Mouse (Mus musculus): ENCODE measurements around the gene Ap1b1.

Ap1b1 gene

DNA sequence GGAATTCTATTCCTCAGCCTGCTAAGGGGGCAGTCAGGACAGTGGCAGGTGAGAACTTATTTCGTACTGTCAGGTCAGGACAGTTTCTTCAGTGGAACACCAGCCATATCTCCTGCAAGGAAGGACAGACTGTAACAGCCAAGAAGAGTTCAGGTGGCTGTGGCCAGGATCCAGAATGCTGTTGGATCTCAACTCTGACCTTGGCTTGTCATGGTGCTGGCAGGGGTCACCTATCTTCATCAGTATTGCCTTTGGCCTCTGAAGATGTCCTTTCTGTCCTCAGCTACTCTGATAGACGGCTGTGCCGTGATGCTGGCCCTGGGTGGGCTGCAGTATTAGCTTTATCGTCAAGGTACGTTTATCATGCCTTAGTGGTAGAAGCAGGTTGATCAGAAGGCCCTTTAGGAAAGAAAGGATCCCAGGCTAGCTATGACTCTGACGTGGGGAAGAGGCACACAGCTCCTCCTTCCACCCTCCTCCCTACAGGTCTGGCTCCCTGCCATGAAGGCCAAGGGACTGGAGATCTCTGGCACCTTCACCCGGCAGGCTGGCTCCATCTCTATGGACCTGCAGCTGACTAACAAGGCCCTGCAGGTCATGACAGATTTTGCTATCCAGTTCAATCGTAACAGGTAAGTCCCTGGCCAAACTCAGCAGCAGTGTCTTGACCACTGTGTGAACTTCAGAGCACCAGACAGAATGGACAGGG, 50.7 kb downstream of the Ap1b1 start:
- DNase-seq, result no peak

DNA sequence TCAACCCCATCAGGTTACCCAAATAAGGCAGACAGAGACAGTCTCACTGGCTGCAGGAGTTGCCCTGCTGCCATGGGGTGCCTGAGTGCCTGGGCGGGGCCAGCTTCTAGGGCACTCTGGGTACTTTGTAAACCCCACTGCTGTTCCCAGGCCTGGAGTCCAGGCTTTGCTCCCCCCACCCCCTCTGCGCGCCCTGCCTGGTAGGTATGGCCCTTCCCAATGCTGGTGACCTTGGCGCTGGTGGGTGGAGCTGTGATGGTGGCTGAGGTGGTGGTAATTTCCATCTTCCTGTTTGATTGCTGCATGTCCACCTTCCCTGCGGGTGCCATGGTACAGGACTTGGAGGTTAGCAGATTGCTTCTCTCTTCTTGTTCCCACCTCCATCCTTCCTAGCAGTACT, 54.0 kb downstream of the Ap1b1 start:
- DNase-seq, result no peak

- no peak for DNase-seq
Measured at GRCm38 (mm10) chr11:5041144-5041780, 54.6 kb downstream of the Ap1b1 start.

GRCm38 (mm10) chr11:5042645-5043381, 56.2 kb downstream of the Ap1b1 start:
- DNase-seq, result no peak

- DNase-seq, result no peak
Measured at GRCm38 (mm10) chr11:5046321-5046926, 59.8 kb downstream of the Ap1b1 start.

DNA sequence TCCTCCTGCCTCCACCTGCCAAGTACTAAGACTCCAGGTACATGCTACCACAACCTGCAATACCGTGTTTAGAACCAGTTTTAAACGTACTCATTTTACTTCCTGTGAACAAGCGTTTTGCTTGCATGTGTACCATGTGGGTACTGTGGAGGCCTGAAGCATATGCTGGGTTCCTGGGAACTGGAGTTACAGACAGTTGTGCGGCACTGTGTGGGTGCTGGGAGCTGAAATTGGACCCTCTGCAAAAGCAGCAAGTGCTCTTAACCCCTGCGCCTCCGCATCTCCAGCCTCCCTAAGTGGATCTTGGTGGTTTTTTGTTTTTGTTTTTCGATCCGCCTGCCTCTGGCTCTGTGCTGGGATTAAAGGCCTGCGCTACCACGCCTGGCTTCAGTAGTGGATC, 65.0 kb downstream of the Ap1b1 start:
- DNase-seq, result no peak

GRCm38 (mm10) chr11:5052200-5052854, 65.7 kb downstream of the Ap1b1 start:
- DNase-seq, result no peak

DNA sequence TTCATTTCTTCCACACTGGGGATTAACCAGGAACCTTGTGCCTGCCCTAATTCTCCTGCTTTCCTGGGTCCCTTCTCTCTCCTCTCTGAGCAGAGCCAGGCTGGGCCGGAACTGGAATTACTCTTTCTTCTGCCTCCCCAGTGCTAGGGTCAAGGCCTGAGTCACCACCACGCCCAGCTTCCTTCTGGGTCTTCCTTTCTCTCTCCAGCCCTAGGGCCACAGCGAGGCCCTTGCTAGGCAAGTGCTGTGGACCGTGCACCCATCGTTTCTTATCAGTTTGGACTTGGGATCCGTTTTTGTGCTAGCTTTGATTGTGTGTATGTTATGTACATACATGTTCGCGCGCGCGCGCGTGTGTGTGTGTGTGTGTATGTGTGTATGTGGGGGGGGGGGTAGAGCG, 67.5 kb downstream of the Ap1b1 start:
- no peak for DNase-seq

DNA sequence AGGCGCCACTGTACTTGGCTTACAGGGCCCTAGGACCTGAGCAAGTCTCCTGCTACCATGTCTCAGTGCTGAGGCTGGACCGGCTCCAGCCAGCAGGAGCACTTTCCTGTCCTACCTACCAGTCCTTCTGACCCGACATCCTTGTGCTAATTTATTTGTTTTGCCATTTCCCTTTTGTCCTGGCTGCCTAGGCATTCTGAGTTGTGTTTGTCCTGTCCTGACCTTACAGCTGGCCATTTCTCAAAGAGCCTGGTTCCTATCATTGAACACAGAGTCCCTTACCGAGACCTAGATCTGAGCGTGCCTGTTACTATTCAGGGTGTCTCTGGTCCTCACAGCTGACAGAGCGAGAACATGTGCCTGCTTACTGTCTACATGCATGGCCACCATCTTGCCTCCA, 68.2 kb downstream of the Ap1b1 start:
- DNase-seq, result no peak

DNA sequence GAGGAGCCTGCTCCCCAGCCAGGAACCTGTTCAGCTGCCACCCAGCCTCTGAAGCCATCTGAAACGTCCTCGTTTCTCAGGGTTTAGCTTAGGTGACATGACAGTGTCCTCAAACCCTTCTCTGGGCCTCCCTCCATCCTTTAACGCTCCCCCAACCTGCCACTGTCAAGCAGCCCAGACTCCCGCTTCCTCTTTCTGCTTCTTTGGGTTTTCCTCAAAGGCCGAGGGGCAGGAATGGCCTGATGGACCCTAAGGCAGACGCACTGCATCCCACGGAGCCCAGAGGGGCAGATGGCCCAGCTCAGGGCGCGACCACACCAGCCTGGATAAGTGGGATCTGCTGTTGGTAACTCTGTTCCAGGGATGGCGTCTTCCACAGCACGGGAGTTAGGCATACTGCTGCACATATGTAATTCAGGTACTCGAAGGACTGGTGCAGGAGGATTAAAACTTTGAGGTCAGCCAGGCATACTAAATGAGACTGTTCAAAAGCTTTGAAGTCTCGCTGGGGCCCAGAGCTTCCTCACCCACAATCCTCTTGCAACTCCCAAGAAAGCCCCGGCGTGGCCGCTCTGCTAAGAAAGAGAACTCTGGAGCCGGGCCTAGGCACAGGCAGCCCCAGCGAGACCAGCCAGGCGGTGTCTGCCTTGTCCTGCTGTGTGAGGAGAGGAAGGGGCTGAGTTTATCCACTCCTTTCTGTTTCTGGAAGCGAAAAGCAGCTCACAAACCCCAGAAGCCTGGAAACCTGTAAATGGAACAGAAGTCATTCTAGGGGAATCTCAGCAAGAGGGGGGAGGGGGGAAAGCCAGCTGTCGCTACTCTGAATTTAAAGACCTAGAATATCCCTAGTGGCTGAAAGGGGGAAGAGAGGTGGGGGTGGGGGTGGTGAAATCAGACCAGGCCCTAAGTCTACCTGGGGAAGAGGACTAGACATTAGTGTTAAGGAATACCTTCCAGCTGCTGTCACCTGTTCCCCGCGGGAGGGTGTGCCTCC, 69.6 kb downstream of the Ap1b1 start:
- peak; percentile 9 to 14 for DNase-seq

DNA sequence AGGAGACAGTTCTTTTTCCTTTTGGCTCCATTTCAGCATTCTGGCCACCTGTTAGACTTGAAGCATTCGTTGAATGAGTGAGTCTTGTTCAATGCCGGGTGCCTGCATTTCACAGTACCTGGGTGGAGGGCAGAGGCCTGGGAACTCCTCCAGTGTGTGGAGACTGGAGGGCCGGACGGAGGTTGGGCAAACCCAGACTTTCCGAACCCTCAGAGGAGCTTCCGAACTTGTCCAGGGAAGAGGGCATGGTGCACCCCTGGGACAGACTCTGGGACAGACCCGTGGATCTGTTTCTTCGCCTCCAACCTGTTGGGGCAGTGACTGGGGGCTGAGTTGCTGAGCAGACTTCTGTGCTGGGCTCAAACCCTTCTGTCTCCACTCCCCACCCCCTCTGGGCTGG, 70.4 kb downstream of the Ap1b1 start:
- DNase-seq, result peak; percentile 16 to 24

DNA sequence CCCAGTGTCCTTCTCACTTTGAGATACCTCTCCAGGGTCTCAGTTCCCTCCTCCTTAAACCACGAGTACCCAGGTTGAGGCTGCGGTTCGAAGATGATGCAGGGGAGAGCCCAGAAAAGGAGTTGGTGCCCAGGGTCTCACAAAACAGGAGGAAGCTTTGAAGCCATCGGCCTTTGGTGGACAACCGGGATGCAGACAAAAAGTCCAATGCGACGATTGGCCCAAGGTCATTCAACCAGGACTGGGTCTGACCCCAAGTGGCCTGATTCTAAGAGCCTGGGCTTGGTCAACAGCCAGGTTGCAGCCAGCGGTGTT, 70.9 kb downstream of the Ap1b1 start:
- DNase-seq, result no peak

GRCm38 (mm10) chr11:5057856-5058641, 71.4 kb downstream of the Ap1b1 start, which contains the start of gene Rasl10a:
TSS of gene Rasl10a (plus strand) at chr11:5058128.
- peak; percentile 78 to 79 for DNase-seq

GRCm38 (mm10) chr11:5058783-5059182, 72.2 kb downstream of the Ap1b1 start:
- DNase-seq, result peak in 1 of 2 experiments; percentile 26

GRCm38 (mm10) chr11:5059230-5059629, 72.6 kb downstream of the Ap1b1 start:
- DNase-seq, result peak; percentile 9 to 12

DNA sequence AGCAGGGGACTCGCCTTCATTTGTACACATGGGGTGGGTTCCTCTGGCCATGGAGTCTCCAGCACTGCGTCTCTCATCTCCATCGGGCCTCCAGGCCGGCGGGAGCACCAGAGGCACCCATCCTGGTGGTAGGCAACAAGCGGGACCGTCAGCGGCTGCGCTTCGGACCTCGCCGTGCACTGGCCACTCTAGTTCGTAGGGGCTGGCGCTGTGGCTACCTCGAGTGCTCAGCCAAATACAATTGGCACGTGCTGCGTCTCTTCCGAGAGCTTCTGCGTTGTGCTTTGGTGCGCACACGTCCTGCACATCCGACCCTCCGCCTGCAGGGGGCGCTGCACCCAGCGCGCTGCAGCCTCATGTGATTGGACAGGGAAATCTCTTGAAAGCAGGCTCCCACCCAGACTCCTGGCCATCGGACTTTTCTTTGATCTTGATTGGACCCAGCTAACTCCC, 73.1 kb downstream of the Ap1b1 start:
- DNase-seq, result peak; percentile 82 to 83

DNA sequence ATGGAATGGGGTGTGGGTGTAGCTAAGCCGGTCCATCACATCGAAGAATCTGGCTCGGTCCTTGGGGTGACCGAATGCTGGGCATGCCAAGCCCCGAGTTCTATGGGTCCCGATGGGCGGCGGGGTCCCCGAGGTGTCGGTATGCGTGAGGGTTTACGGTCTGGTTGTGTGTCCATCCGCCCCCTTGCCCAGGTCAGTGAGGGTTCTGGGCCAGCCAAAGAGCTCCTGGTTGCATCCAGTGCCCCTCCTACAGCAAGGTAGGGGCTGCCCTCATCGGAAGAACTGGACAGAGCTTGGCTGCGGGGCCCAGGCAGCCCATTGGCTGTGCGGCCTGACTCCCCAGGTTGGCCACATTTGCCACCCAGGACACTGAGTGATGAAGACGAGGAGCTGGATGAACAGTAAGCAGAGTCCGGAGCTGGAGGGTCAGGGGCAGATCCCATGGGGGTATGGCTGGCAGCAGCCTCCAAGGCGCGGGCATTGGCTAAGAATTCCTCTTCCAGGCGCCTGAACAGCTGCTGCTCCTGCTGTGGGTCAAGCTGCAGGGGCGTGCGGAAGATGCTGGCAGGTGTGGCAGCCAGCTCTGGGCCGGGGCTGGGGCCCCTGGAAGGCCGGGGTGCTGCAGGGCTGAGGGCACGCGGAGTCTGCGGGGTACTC, 74.3 kb downstream of the Ap1b1 start:
- DNase-seq, result no peak

GRCm38 (mm10) chr11:5061413-5062139, 75.0 kb downstream of the Ap1b1 start:
- peak; percentile 87 to 91 for DNase-seq

- DNase-seq, result no peak
Measured at GRCm38 (mm10) chr11:5062326-5062725, 75.7 kb downstream of the Ap1b1 start.
